Mouse (Mus musculus): ENCODE data around the gene Adcyap1r1. TPM values are rescaled to one million over a fixed set of nuclear protein-coding genes. Genes with fewer than 3 reads are reported as not detected.

The Adcyap1r1 gene
- polyA plus RNA-seq, 1 experiment: 2.2 TPM

GRCm38 (mm10) chr6:55485216-55485615 is 33.4 kb downstream of the Adcyap1r1 start:
- WGBS: 81% methylated on average over 4 of the region's 4 CpGs
- no peak for DNase-seq (ENCODE audit: low read depth, low spot score)

- peak; percentile 62 for DNase-seq (ENCODE audit: low read depth, low spot score)
- 21% methylated on average over 6 of the region's 6 CpGs for WGBS
Measured at GRCm38 (mm10) chr6:55487726-55488125, 35.9 kb downstream of the Adcyap1r1 start.

- WGBS: 92% methylated on average over 4 of the region's 4 CpGs
- no peak for DNase-seq (ENCODE audit: low read depth, low spot score)
Measured at GRCm38 (mm10) chr6:55496201-55496600, 44.4 kb downstream of the Adcyap1r1 start.

- no peak for DNase-seq (ENCODE audit: low read depth, low spot score)
Measured at GRCm38 (mm10) chr6:55498753-55499152, 47.0 kb downstream of the Adcyap1r1 start.

- WGBS: 48% methylated on average over 6 of the region's 6 CpGs
- DNase-seq (ENCODE audit: low read depth, low spot score): no peak
Measured at GRCm38 (mm10) chr6:55501061-55501460, 49.3 kb downstream of the Adcyap1r1 start.

GRCm38 (mm10) chr6:55502309-55502708 is 50.5 kb downstream of the Adcyap1r1 start:
- WGBS: 88% methylated on average over 7 of the region's 7 CpGs

GRCm38 (mm10) chr6:55504797-55505488 is 53.2 kb downstream of the Adcyap1r1 start:
- DNase-seq (ENCODE audit: low read depth, low spot score): no peak
- 97% methylated on average over 2 of the region's 2 CpGs for WGBS

More at GRCm38 (mm10) chr6:55502309-55502708, 50.5 kb downstream of the Adcyap1r1 start:
- no peak for DNase-seq (ENCODE audit: low read depth, low spot score)

GRCm38 (mm10) chr6:55506519-55506918 is 54.7 kb downstream of the Adcyap1r1 start:
- no peak for DNase-seq (ENCODE audit: low read depth, low spot score)
- 82% methylated on average over 4 of the region's 4 CpGs for WGBS

GRCm38 (mm10) chr6:55509130-55509870 is 57.5 kb downstream of the Adcyap1r1 start:
- DNase-seq (ENCODE audit: low read depth, low spot score): no peak
- WGBS: 32% methylated on average over 6 of the region's 6 CpGs

- DNase-seq (ENCODE audit: low read depth, low spot score): peak; percentile 47
- WGBS: 33% methylated on average over 12 of the region's 12 CpGs
Measured at GRCm38 (mm10) chr6:55511212-55512065, 59.7 kb downstream of the Adcyap1r1 start.

- WGBS: 48% methylated on average over 19 of the region's 19 CpGs
- DNase-seq (ENCODE audit: low read depth, low spot score): no peak
Measured at GRCm38 (mm10) chr6:55512066-55512703, 60.4 kb downstream of the Adcyap1r1 start.

- WGBS: 62% methylated on average over 5 of the region's 5 CpGs
- DNase-seq (ENCODE audit: low read depth, low spot score): no peak
Measured at GRCm38 (mm10) chr6:55513477-55513876, 61.7 kb downstream of the Adcyap1r1 start.

GRCm38 (mm10) chr6:55519605-55520201 is 67.9 kb downstream of the Adcyap1r1 start:
- 20% methylated on average over 11 of the region's 11 CpGs for WGBS
- peak; percentile 52 for DNase-seq (ENCODE audit: low read depth, low spot score)

GRCm38 (mm10) chr6:55520237-55521095 is 68.7 kb downstream of the Adcyap1r1 start:
- no peak for DNase-seq (ENCODE audit: low read depth, low spot score)
- 45% methylated on average over 11 of the region's 11 CpGs for WGBS

GRCm38 (mm10) chr6:55536469-55536868 is 84.7 kb downstream of the Adcyap1r1 start:
- DNase-seq (ENCODE audit: low read depth, low spot score): no peak
- 76% methylated on average over 2 of the region's 2 CpGs for WGBS

- WGBS: 74% methylated on average over 10 of the region's 10 CpGs
- DNase-seq (ENCODE audit: low read depth, low spot score): no peak
Measured at GRCm38 (mm10) chr6:55539196-55539595, 87.4 kb downstream of the Adcyap1r1 start.

GRCm38 (mm10) chr6:55542359-55542758 is 90.6 kb downstream of the Adcyap1r1 start:
- 39% methylated on average over 3 of the region's 3 CpGs for WGBS
- no peak for DNase-seq (ENCODE audit: low read depth, low spot score)

- WGBS: 86% methylated on average over 4 of the region's 4 CpGs
- DNase-seq (ENCODE audit: low read depth, low spot score): no peak
Measured at GRCm38 (mm10) chr6:55543345-55543744, 91.6 kb downstream of the Adcyap1r1 start.
